Mouse (Mus musculus) yolk sac, embryonic 10.5 days (tissue): ENCODE measurements around the gene Psmd9.
A peak's percentile ranks its signal among the peaks of the same experiment; 100 is the strongest.

ENCODE experiments used
- DNase-seq: peaks from one replicate; pipeline ENCODE4 v3.0.0-alpha.2; 2017; ENCODE audit warnings: low spot score

Psmd9 gene

GRCm38 (mm10) chr5:123251834-123252233 lies 82.6 kb downstream of the Psmd9 start, which contains the start of gene Wdr66:
TSS of gene Wdr66 (plus strand) at chr5:123252102.
- DNase-seq: peak; percentile 80

DNA sequence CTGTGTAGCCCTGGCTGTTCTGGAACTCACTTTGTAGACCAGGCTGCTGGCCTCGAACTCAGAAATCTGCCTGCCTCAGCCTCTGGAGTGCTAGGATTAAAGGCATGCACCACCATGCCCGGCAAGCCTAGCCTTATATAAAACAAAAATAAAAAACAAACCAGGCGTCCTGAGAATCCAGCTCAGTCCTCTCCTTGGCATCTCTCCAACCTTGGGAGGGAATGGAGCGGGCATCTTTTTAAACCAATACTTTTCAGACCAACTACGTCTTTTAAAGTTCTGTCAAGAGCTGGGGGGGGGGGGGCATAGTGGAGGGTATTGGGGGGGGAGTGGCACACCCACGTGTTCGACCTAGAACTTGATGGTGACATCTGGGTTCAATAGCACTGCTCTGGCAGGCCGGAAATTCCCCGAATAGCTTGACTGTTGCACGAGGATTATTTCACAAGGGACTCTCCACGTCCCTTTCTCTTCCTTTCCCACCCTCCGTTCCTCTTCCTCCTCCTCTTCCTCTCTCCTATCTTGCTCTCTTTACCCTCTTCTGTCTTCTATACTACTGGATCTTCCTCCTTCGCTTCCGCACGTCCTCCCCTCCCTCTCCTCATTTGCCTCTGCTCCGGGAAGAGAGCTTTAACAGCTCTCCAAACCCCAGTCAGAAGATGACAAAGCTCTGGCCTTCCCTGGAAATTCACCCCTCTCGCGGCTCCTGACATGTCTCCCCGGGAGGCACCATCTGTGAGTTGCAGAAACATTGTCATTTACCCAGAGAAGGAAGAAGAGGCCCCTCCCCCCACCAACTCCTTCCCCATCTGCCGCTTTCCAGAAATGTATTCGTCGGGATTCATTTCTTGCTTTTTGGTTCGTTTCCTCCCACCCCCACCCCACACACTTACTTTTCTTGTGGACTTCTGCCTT lies 87.9 kb downstream of the Psmd9 start:
- DNase-seq: peak; percentile 8

- no peak for DNase-seq
Measured at GRCm38 (mm10) chr5:123258990-123259389, 89.8 kb downstream of the Psmd9 start.

DNA sequence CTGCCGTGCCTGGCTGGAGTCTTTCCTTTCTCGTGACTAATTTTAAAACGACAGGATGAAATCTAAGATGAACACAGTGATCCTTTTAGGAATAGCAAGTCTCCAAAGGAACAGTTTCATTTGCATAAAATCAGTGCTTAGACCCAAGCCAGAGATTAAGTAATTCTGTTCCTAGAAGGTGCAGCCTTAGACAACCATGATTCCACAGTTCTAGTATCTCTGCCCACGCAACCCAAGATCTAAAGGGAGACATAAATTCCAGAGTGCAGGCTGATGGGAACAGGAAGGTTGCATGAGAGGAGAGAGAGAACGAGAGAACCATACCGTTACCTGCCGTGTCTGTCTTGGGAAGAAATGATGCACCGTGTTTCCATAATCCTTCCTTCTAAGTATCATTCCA lies 91.5 kb downstream of the Psmd9 start:
- DNase-seq: no peak

GRCm38 (mm10) chr5:123266909-123267308 lies 97.7 kb downstream of the Psmd9 start:
- no peak for DNase-seq

DNA sequence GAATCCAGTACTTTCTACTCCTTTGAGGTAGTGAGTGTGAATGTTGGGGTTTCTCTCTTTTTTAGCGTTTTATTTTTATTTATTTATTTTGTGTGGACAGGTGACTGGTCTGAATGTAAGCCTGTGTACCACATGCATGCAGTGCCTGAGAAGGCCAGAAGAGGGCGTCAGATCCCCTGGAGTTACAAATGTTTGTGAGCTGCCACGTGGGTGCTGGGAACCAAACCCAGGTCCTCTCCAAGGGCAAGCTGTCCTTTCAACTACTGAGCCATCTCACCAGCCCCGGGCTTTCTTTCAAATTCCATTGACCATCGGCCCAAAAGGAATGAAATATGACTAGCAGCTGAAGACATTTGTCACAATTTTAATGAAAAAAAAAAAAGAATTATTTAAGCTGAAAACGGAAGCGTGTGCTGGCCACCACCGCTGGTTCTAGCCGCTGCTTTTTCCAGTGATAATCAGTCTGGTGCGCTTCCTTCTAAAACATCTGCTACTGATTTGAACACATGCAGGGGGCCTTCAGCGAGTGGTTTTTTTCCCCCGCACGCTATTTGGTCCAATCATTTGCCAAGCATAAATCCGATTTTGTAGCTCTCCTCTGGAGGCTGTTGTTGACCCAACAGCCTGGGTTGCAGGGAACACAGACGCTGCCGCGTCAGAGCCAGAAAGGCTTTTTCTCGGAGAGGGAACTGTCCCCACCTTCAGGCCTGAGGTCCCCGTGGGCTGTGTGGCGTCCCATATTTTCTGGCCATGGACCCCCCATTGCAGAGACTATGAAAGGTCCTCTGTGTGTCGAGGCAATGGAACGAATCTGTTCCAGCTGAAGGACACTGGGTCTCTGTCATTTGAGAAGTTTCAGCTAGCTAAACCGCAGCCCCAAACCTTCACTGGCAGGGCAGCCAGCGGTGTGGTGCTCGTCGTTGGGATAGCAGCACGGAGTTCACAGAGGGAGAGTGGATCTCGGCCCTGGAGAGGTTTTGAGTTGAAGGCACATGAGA lies 99.6 kb downstream of the Psmd9 start:
- DNase-seq: no peak

DNA sequence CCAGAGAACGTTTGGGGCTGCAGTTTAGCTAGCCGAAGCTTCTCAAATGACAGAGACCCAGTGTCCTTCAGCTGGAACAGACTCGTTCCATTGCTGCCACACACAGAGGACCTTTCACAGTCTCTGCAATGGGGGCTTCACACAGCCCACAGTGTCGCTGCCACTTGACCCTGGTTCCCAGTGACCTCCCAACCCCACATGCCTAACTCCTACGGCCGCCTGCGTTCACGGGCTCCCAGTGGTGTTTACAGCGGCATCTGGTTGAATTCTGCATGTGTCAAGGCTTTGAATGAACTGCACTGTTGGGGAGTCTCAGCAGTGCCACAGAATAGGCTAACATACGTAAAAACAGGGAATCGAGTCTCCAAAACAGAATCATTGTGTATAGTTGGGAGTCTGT lies 101.7 kb downstream of the Psmd9 start:
- no peak for DNase-seq

GRCm38 (mm10) chr5:123272927-123273326 lies 103.7 kb downstream of the Psmd9 start:
- DNase-seq: no peak

- no peak for DNase-seq
Measured at GRCm38 (mm10) chr5:123276636-123277341, 107.6 kb downstream of the Psmd9 start.

DNA sequence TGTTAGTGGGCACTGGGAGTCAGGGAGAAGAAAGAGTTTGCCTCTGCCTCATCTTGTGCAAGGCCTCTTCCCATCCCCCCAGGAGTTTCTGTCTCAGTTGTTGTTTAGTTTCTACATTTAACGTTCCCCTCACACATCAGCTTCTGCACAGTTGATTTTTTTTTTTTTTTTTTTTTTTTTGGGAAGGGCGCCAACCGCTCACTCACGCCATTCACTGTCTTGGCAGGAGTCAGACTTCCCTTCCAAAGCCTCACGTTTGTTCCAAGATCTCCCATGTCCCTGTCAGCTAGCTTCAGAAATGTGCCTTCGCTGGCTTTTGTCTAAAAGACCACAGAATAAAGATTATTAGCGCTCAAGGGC lies 108.1 kb downstream of the Psmd9 start:
- no peak for DNase-seq

DNA sequence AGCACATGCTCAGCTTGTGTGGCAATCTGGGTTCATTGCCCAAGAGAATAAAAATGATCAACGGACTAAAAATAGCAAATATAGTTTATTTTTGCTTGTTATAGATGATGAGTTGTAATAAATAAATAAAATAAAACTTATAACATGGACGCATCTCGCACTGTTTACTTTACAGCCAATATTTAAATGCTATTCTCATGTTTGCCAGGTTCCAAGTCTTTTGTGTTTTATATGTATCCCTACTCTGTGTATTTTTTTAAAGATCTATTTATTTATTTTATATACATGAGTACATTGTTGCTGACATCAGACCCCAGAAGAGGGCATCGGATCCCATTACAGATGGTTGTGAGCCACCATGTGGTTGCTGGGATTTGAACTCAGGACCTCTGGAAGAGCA lies 108.5 kb downstream of the Psmd9 start:
- no peak for DNase-seq

GRCm38 (mm10) chr5:123279248-123279647 lies 110.0 kb downstream of the Psmd9 start:
- no peak for DNase-seq

DNA sequence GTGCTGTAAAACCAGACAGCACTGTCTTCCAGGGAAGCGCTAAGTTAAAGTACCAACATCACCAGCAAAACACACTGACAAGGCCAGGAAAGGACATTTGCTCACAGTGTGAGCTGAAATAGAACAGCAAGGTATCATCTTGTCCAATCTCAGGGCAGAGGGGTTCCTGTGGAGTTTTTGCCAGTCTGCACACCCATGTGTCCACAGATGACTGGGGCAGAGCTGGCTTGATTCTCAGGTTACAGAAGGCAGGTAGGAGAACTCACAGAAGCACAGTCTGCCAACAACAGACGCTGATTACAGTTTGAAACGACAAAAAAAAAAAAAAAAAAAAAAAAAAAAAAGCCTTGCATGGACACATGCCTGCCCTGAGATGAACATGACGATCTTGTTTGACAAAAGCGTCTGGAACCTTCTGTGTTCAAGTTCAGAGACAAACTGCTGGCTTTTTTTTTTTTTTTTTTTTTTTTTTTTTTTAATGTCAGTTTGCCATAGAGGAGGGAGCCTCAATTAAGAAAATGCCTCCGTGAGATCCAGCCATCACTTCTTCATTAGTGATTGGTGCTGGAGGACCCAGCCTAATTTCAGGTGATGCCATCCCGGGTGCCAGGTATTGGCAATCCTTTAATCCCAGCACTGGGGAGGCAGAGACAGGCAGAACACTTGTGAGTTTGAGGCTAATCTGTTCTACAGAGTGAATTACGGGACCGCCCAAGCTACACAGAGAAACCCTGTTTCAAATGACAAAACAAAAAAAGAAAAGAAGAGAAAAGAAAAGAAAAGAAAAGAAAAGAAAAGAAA lies 112.3 kb downstream of the Psmd9 start:
- DNase-seq: no peak

GRCm38 (mm10) chr5:123285174-123285573 lies 116.0 kb downstream of the Psmd9 start:
- DNase-seq: no peak

DNA sequence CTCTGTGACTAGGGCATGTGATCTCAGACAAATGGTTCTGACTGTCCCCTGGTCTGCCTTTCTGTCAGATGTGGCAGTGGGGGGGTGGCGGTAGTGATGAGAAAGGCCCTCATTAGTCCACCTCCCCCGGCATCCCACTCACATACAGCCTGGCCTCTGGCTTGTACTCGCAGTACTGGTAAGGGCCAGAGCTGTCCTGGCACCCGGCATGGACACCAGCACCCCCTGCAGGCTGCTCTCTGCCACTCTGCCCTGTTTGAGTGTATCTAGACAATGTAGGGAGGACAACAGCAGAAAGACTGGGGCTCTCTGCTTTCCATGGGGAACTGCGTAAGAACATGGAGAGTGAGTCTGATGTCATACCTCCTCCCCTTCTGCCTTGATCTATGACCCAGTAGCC lies 118.9 kb downstream of the Psmd9 start:
- no peak for DNase-seq

- DNase-seq: no peak
Measured at GRCm38 (mm10) chr5:123294653-123295052, 125.4 kb downstream of the Psmd9 start.

- no peak for DNase-seq
Measured at GRCm38 (mm10) chr5:123296224-123296806, 127.1 kb downstream of the Psmd9 start.

DNA sequence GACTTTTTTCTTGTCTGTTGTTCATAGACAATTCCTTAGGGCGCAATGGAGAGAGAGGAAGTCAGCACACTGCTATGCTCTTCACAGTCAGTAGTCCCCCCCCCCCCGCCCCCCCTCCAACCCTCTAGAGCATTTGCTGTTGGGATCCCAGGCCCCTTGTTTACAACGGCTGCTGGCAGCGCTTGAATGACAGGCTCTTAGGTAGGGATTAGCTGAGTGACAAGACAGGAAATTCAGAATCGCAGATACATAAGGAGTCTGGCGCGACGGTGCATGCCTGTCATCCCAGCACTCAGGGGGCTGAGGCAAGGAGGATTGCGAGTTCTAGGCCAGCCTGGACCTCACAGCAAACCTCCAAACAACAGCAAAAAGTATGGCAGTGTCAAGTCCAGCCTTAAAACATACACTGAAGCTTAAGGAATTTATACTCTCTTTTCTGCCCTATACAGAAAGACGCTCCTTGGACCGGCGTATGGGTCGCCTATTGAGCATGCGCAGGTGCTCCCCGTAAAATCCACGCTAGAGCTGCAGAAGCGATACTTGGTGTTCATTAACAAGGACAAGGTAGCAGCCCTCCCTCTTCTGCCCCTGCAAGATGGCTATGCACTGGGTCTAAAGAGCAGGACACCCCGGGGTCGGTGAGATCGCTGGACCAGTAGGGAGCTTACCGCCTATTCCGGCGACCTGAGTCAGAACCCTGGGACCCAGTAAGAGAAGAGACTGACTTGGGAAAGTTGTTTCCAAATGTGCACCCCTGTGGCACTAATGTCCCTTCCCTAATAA lies 128.0 kb downstream of the Psmd9 start:
- DNase-seq: no peak

- DNase-seq: no peak
Measured at GRCm38 (mm10) chr5:123297830-123298229, 128.6 kb downstream of the Psmd9 start.

DNA sequence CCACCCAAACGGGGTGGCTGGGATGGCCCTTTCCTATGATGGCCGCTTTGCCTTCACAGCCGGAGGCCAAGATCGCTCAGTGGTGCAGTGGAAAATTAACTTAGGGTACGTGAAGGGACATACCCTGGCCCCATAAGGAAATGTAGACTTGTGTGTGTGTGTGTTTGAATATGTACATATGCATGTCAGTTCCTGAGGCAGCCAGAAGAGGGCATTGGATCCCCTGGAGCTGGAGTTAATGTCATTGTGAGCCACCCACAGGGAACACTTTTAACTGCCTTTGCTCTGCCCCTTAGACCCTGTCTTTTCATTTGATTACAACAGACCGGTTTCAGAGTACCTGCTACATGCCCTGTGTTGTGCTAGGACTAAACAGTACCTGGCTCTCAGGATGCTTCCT lies 129.3 kb downstream of the Psmd9 start:
- DNase-seq: no peak
